Mouse (Mus musculus) forebrain, postnatal 0 days (tissue): ENCODE measurements at regions not wholly inside any gene's neighbourhood (a gene's known extent, or its start where the extent isn't known, plus 50 kb on each side); places are given as distances from the start of the nearest gene placed in this dataset.
A peak's percentile ranks its signal among the peaks of the same experiment; 100 is the strongest.
"Not testable (repeated sequence)": the region's sequence is repeated elsewhere in the genome, so short reads cannot be mapped to it uniquely, and the experiment has no call there.

Experiments
- ATAC-seq: fragments of 200-750 bp; cut with Nextera tagmentation; 2 replicates; pipeline ENCODE4 v1.8.0; 2017; ENCODE audit warnings: mild to moderate bottlenecking, moderate library complexity
- DNase-seq: peaks from one replicate; pipeline ENCODE4 v3.0.0-alpha.2; 2015
- H3K27ac ChIP-seq: fragments of 300-500 bp; sonication (generic); 2 replicates; pipeline ENCODE4 v1.5.1; 2014; ENCODE audit warnings: low read depth, mild to moderate bottlenecking, antibody characterized with exemption, low read length, moderate library complexity, mixed read lengths
- H3K27me3 ChIP-seq: fragments of 300-500 bp; sonication (generic); 2 replicates; pipeline ENCODE4 v1.6.1; 2014; ENCODE audit warnings: mild to moderate bottlenecking, low read length, mixed read lengths; ENCODE audit not compliant: insufficient read depth
- H3K36me3 ChIP-seq: fragments of 300-500 bp; sonication (generic); 2 replicates; pipeline ENCODE4 v1.6.1; 2014; ENCODE audit warnings: mild to moderate bottlenecking, moderate library complexity; ENCODE audit not compliant: insufficient read depth
- H3K4me1 ChIP-seq: fragments of 300-500 bp; sonication (generic); 2 replicates; pipeline ENCODE4 v1.6.1; 2014; ENCODE audit warnings: antibody characterized with exemption; ENCODE audit not compliant: insufficient read depth
- H3K4me2 ChIP-seq: fragments of 300-500 bp; sonication (generic); 2 replicates; pipeline ENCODE4 v1.6.1; 2014; ENCODE audit warnings: low read depth, mild to moderate bottlenecking, moderate library complexity
- H3K4me3 ChIP-seq: fragments of 300-500 bp; sonication (generic); 2 replicates; pipeline ENCODE4 v1.5.1; 2014; ENCODE audit warnings: low read depth, low read length, mixed read lengths
- H3K9ac ChIP-seq: fragments of 300-500 bp; sonication (generic); 2 replicates; pipeline ENCODE4 v1.6.1; 2014; ENCODE audit warnings: mild to moderate bottlenecking
- H3K9me3 ChIP-seq: fragments of 300-500 bp; sonication (generic); 2 replicates; pipeline ENCODE4 v1.6.1; 2016; ENCODE audit warnings: low read length
- CTCF ChIP-seq: sonication (generic); IDR thresholded peaks from 2 replicates; pipeline ENCODE4 v1.5.1; 2016; ENCODE audit warnings: antibody characterized with exemption, control low read depth, low read depth
- WGBS: fragments of 180-500 bp; shearing (Covaris S2); extraction: QIAGEN DNeasy Blood & Tissue Kit; methylation state at CpG from one replicate; pipeline ENCODE4 v1.1.7; 2014; 5-methylcytosine and 5-hydroxymethylcytosine counted together

DNA sequence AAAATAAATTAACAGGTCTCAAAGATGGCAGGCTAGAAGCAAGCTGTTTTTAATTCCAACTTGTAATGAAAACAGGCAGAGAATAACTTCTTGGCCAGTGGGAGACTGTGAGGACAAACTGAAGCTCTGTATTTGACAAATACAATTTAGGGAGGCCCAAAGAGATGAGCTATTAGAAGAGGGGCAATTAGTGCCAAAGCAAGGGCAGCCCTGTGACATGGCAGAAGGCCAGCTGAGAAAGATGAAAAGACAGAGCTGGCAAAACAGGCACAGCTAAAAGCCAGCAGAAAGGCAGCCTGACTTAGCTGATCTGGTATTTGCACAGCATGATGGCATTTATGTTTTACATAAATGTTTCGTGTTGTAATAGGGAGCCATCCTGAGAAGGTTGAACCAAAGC lies 175.0 kb upstream of the Ngly1 start:
- no peak overlapping the region for H3K27ac ChIP-seq
- H3K4me2 ChIP-seq, result no peak overlapping the region
- H3K36me3 ChIP-seq, result no peaks in the 10 kb centered on the region
- no peak overlapping the region for H3K4me3 ChIP-seq
- peak; percentile 58 for DNase-seq
- H3K9ac ChIP-seq, result no peak overlapping the region
- no peaks in the 10 kb centered on the region for H3K4me1 ChIP-seq
- H3K9me3 ChIP-seq, result no peaks in the 10 kb centered on the region
- WGBS, result 24% methylated on average over 1 of the region's 1 CpGs
- peak; percentile 81 for ATAC-seq
- TF ChIP-seq CTCF, result no peak
- H3K27me3 ChIP-seq, result no peaks in the 10 kb centered on the region

DNA sequence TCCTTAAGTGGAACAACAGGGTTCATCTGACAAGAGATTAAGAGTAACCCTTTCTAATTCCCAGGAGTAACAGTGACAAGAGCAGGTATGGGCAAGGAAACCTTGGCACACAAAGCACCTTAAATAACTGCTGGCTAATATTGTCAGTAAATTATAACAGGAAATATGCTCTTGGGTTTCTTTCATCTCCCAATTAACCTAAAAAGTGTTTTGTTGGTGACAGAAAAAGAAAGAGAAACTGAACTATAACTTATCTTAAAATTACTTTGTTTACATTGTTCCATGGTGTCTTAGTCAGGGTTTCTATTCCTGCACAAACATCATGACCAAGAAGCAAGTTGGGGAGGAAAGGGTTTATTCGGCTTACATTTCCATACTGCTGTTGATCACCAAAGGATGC lies 170.0 kb upstream of the Ngly1 start:
- 67% methylated on average over 1 of the region's 1 CpGs for WGBS

DNA sequence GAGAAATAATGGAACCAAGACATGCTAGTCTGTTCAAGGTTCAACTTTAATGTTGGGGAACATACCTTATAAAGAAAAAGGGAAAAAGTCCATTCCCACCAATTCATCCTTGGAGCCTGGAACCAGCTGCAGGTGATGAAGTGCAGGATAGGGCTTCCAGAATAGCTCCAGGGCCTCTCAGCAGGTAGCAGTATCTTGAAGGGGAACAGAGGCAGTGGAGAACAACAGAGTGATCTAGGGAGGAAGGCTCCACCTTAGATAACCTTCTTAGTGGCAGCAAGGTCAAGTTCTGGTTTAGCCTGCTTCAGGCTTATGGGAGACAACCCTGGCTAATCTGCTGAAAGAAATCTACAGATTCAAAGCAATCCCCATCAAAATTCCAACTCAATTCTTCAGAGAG lies 161.8 kb upstream of the Ngly1 start:
- not testable (repeated sequence) for ATAC-seq, H3K4me2 ChIP-seq, H3K9ac ChIP-seq, DNase-seq, H3K36me3 ChIP-seq, H3K27me3 ChIP-seq, H3K9me3 ChIP-seq, H3K4me1 ChIP-seq, H3K27ac ChIP-seq, H3K4me3 ChIP-seq

More for the DNA sequence above, 170.0 kb upstream of the Ngly1 start:
- H3K27ac ChIP-seq, result no peak overlapping the region
- no peaks in the 10 kb centered on the region for H3K36me3 ChIP-seq
- DNase-seq (no peak), ATAC-seq (no peak)
- H3K4me1 ChIP-seq, result no peaks in the 10 kb centered on the region
- no peaks in the 10 kb centered on the region for H3K27me3 ChIP-seq
- no peak overlapping the region for H3K4me3 ChIP-seq
- H3K9ac ChIP-seq, result no peak overlapping the region
- no peak for TF ChIP-seq CTCF
- H3K9me3 ChIP-seq, result no peaks in the 10 kb centered on the region
- H3K4me2 ChIP-seq, result no peak overlapping the region

DNA sequence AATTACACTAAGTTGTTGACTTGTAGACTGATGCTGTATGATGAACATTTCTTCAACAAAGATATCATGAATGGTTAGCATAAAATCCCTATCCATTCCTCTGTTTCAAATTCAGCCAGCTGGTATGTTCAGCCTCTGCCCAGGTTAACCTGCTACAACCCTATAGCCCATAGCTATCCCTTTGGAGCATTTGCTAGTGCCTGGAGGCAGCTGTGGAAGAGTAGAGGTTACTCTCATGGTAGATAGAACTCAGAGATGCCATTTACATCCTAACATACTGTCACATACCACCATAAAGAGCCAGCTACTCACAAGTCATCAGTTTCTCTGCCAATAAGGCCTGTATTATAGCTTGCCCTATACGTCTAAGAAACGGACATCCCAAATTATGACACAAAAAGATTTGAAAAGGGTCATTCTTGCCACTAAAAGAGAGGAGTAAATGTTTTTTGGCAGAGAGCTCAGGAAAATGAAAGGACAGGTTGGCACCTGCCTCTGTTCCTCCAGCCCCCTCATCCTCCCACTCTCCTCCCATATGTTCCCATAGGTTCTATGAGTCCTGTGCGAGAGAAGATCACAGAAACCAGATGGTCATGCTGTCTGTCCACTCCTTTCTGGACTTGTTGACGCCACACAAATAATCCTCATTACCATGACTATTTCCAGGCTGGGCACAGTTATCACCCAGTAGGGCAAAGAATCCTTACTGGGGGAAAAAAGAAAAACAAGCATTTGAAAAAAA lies 156.5 kb upstream of the Ngly1 start:
- ATAC-seq, result no peak
- Histone ChIP-seq H3K27me3 (no peaks in the 10 kb centered on the region), H3K36me3 (no peaks in the 10 kb centered on the region), H3K4me1 (no peaks in the 10 kb centered on the region), H3K4me2 (no peak overlapping the region), H3K27ac (no peak overlapping the region), H3K9ac (no peak overlapping the region), H3K9me3 (no peaks in the 10 kb centered on the region), H3K4me3 (no peak overlapping the region)
- TF ChIP-seq CTCF, result no peak
- WGBS, result 89% methylated on average over 4 of the region's 4 CpGs
- no peak for DNase-seq

DNA sequence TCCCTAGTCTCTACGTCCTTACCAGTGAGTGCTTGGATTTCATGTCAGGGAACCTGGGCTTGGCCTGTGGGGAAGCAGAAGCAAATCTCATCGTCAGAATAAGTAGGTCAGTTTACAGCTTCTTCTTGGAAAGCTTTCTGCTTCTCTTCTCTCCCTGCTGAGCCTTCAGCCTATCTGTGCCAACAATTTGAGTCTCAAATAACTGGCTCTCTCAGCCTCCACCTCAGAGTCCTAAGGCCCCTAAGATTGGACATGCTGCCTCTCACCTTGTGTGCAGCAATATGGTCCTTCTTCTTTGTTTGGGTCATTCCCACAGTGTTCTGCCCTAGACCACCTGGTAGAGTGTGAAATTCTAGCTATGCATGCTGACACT lies 156.0 kb upstream of the Ngly1 start:
- H3K9me3 ChIP-seq, result no peaks in the 10 kb centered on the region
- WGBS, result 56% methylated on average over 2 of the region's 2 CpGs
- no peaks in the 10 kb centered on the region for H3K4me1 ChIP-seq
- no peak overlapping the region for H3K9ac ChIP-seq
- no peaks in the 10 kb centered on the region for H3K27me3 ChIP-seq
- H3K4me2 ChIP-seq, result no peak overlapping the region
- no peak overlapping the region for H3K27ac ChIP-seq
- no peak overlapping the region for H3K4me3 ChIP-seq
- DNase-seq (no peak), ATAC-seq (no peak)
- TF ChIP-seq CTCF, result no peak
- no peaks in the 10 kb centered on the region for H3K36me3 ChIP-seq

DNA sequence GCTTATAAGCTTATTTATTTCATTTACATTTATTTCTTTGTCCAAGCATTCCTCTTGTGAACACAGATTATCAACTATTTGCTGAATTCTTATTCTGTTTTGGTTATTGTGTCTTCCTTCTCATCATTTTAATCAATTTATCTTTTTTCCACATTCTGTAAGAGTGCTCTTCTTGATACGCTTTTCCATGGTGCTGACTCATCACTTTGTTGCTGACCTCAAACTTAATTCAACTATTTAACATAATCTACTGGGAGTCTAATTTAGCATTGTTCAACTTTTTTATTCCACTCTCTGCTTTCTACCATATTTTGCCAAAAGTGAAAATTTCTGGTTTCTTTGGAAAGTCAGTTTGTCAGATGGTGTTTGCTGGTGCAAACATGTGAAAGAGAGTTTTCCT lies 139.7 kb upstream of the Ngly1 start:
- H3K27me3 ChIP-seq, result no peaks in the 10 kb centered on the region
- H3K36me3 ChIP-seq, result no peaks in the 10 kb centered on the region
- DNase-seq (no peak), ATAC-seq (no peak)
- no peak overlapping the region for H3K4me2 ChIP-seq
- no peaks in the 10 kb centered on the region for H3K4me1 ChIP-seq
- H3K9me3 ChIP-seq, result no peaks in the 10 kb centered on the region
- WGBS, result 96% methylated on average over 1 of the region's 1 CpGs
- no peak for TF ChIP-seq CTCF
- no peak overlapping the region for H3K27ac ChIP-seq
- H3K4me3 ChIP-seq, result no peak overlapping the region
- H3K9ac ChIP-seq, result no peak overlapping the region

DNA sequence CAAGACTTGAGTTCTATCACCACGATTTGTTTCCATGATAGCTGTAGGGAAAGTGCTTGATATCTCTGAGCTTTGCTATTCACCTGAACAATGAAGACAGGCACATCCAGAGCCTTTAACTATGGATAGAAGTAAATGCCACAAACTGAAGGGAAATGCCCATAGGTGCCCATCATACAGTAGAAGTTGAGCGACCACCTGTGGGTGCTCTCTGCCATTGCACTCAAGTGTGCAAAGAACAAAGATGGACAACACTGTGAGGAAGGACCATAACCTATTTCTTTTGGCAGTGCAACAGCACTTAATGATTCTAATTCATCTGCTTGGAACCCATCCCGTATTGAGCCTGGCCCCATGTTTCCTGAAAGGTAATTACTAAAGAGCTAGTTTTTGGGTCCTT lies 116.4 kb upstream of the Ngly1 start:
- TF ChIP-seq CTCF, result 0 out of 2 replicates have a peak, but pooled peaks have one; percentile 7
- no peaks in the 10 kb centered on the region for H3K27me3 ChIP-seq
- H3K36me3 ChIP-seq, result no peaks in the 10 kb centered on the region
- 88% methylated on average over 3 of the region's 3 CpGs for WGBS
- no peak overlapping the region for H3K27ac ChIP-seq
- H3K4me1 ChIP-seq, result no peaks in the 10 kb centered on the region
- no peak overlapping the region for H3K4me3 ChIP-seq
- ATAC-seq (no peak), DNase-seq (no peak)
- H3K4me2 ChIP-seq, result no peak overlapping the region
- no peak overlapping the region for H3K9ac ChIP-seq
- H3K9me3 ChIP-seq, result no peaks in the 10 kb centered on the region

DNA sequence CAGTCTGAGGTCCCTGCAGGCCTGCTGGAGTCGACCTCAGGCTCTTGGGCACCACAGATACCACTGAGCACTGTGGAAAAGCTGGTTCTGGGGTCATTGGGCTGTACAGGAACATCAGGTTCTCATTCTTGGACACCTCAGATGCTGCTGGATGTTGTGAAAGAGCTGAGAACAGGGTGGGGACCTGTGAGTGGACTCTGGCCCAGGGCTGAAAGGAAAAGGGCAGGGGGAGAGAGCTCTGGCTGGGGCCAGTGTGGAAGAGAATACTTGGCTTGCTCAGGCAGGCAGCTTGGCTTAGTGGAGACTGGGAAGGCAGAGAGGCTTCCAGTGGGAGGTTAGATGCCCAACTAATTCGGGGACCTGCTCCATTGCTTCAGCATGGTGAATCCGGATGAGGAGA lies 115.7 kb upstream of the Ngly1 start:
- no peak for TF ChIP-seq CTCF
- no peaks in the 10 kb centered on the region for H3K9me3 ChIP-seq
- no peaks in the 10 kb centered on the region for H3K36me3 ChIP-seq
- H3K4me3 ChIP-seq, result no peak overlapping the region
- no peak overlapping the region for H3K4me2 ChIP-seq
- H3K9ac ChIP-seq, result no peak overlapping the region
- H3K27me3 ChIP-seq, result no peaks in the 10 kb centered on the region
- H3K27ac ChIP-seq, result no peak overlapping the region
- ATAC-seq, result no peak
- H3K4me1 ChIP-seq, result no peaks in the 10 kb centered on the region
- no peak for DNase-seq
- WGBS, result 69% methylated on average over 3 of the region's 3 CpGs
